Mouse (Mus musculus) bone marrow macrophage, adult 2 months (primary cell): ENCODE measurements around the gene Polr2i.

ENCODE experiments used
- CTCF ChIP-seq: IDR thresholded peaks from 2 replicates; pipeline ENCODE4 v1.5.1; 2012; ENCODE audit warnings: low read depth, mild to moderate bottlenecking, low read length, moderate library complexity
- POLR2A ChIP-seq: IDR thresholded peaks from 2 replicates; pipeline ENCODE4 v1.6.1; 2012; ENCODE audit warnings: mild to moderate bottlenecking, low read depth, low read length, borderline replicate concordance

- no peak for TF ChIP-seq CTCF
- TF ChIP-seq POLR2A = no peak
Observed at GRCm38 (mm10) chr7:30217277-30217676, 14.5 kb upstream of the Polr2i start.
